Mouse (Mus musculus) small intestine, adult 2 months (tissue): ENCODE measurements at regions not wholly inside any gene's neighbourhood (a gene's known extent, or its start where the extent isn't known, plus 50 kb on each side); places are given as distances from the start of the nearest gene placed in this dataset.

Experiments
- CTCF ChIP-seq: fragments of 200-500 bp; IDR thresholded peaks from 2 replicates; pipeline ENCODE4 v1.5.1; 2012; ENCODE audit warnings: low read depth, mild to moderate bottlenecking, control low read depth, inconsistent platforms, low read length, moderate library complexity, mixed read lengths; ENCODE audit not compliant: insufficient replicate concordance, insufficient read length; ENCODE audit errors: extremely low read depth
- POLR2A ChIP-seq: fragments of 200-500 bp; IDR thresholded peaks from 2 replicates; pipeline ENCODE4 v1.6.1; 2012; ENCODE audit warnings: low read depth, mild to moderate bottlenecking, control low read depth, inconsistent platforms, low read length, moderate library complexity

- TF ChIP-seq CTCF (no peak), POLR2A (no peak)
Observed at GRCm38 (mm10) chr14:80083724-80084123, 99.8 kb downstream of the Olfm4 start.
